Mouse (Mus musculus) limb, embryonic 14.5 days (tissue): ENCODE measurements around the gene Ccr1l1. TPM values are rescaled to one million over a fixed set of nuclear protein-coding genes. Genes with fewer than 3 reads are reported as not detected.
"Not testable (repeated sequence)": the region's sequence is repeated elsewhere in the genome, so short reads cannot be mapped to it uniquely, and the experiment has no call there.

Experiments used
- ATAC-seq: fragments of 200-750 bp; cut with Nextera tagmentation; 2 replicates; pipeline ENCODE4 v1.8.0; 2017; ENCODE audit warnings: low read depth, moderate number of reproducible peaks, moderate TSS enrichment; ENCODE audit not compliant: low FRiP score
- DNase-seq: peaks from one replicate; pipeline ENCODE4 v3.0.0-alpha.2; 2015; ENCODE audit warnings: low spot score
- H3K27ac ChIP-seq: fragments of 300-500 bp; sonication (generic); replicated peaks from 2 replicates; pipeline ENCODE4 v1.5.1; 2014; ENCODE audit warnings: low read depth, mild to moderate bottlenecking, low read length, moderate library complexity, mixed read lengths
- H3K27me3 ChIP-seq: fragments of 300-500 bp; sonication (generic); 2 replicates; pipeline ENCODE4 v1.6.1; 2014; ENCODE audit warnings: low read length, mixed read lengths; ENCODE audit not compliant: control insufficient read depth, insufficient read depth
- H3K36me3 ChIP-seq: fragments of 300-500 bp; sonication (generic); 2 replicates; pipeline ENCODE4 v1.6.1; 2014; ENCODE audit warnings: mild to moderate bottlenecking, low read length, moderate library complexity, mixed read lengths; ENCODE audit not compliant: control insufficient read depth, insufficient read depth
- H3K4me1 ChIP-seq: fragments of 300-500 bp; sonication (generic); 2 replicates; pipeline ENCODE4 v1.6.1; 2014; ENCODE audit warnings: antibody characterized with exemption, low read length, mixed read lengths; ENCODE audit not compliant: control insufficient read depth, insufficient read depth
- H3K4me2 ChIP-seq: fragments of 300-500 bp; sonication (generic); replicated peaks from 2 replicates; pipeline ENCODE4 v1.6.1; 2014; ENCODE audit warnings: low read depth, mild to moderate bottlenecking, low read length, moderate library complexity; ENCODE audit not compliant: severe bottlenecking
- H3K4me3 ChIP-seq: fragments of 300-500 bp; sonication (generic); replicated peaks from 2 replicates; pipeline ENCODE4 v1.5.1; 2014; ENCODE audit warnings: low read length
- H3K9ac ChIP-seq: fragments of 300-500 bp; sonication (generic); 2 replicates; pipeline ENCODE4 v1.6.1; 2014; ENCODE audit warnings: mild to moderate bottlenecking, low read depth, low read length, moderate library complexity; ENCODE audit not compliant: severe bottlenecking
- H3K9me3 ChIP-seq: fragments of 300-500 bp; sonication (generic); 2 replicates; pipeline ENCODE4 v1.6.1; 2016; ENCODE audit warnings: low read length; ENCODE audit not compliant: control insufficient read depth
- POLR2A ChIP-seq: fragments of 200-500 bp; IDR thresholded peaks from 2 replicates; pipeline ENCODE4 v1.8.0; 2012; ENCODE audit warnings: inconsistent platforms, mild to moderate bottlenecking, moderate library complexity, borderline replicate concordance; ENCODE audit not compliant: insufficient read depth, insufficient read length; ENCODE audit errors: extremely low read depth
- WGBS: fragments of 180-500 bp; shearing (Covaris S2); extraction: QIAGEN DNeasy Blood & Tissue Kit; methylation state at CpG from one replicate; pipeline ENCODE4 v1.1.7; 2014; 5-methylcytosine and 5-hydroxymethylcytosine counted together
- polyA plus RNA-seq, 2 experiments: library from polyadenylated mRNA; depleted of rRNA in 1 of 2; stranded (reverse) in 1 of 2; unstranded in 1 of 2; fragments of >200 nt; fragmentation: Nextera tagmentation in 1 of 2; extraction: Ambion mirVana in 1 of 2; gene quantifications; 2 replicates each; pipeline versions ENCODE4 v1.2.1 to v1.2.3; 2012 to 2014

Ccr1l1 gene
- polyA plus RNA-seq, 2 experiments: 0.10 TPM; not detected in 1

DNA sequence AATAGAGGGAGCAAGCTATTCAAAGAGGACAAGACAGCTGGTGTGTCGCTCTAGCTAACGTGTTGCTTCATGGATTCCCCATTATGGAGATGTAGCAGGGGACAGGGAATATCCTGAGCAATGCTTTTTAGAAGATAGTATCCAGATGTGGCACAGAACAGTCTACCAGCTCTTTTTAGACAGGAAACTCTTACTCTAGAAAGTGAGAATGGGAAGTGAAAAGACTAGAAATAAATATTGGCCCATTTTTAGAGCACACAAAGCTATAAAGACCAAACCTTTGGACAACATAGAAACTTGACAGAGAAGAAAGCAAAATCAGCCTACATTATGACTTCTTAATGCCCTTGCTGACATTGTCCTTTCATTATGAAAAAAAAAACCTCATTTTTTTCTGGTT is 2.6 kb downstream of the Ccr1l1 start:
- Histone ChIP-seq H3K36me3 (no peaks in the 10 kb centered on the region), H3K4me2 (no peak overlapping the region), H3K27ac (no peak overlapping the region), H3K9ac (no peak overlapping the region), H3K4me1 (no peaks in the 10 kb centered on the region), H3K9me3 (no peaks in the 10 kb centered on the region), H3K4me3 (no peak overlapping the region), H3K27me3 (no peaks in the 10 kb centered on the region)
- 74% methylated on average over 2 of the region's 2 CpGs for WGBS
- ATAC-seq: no peak
- DNase-seq: no peak
- no peak for TF ChIP-seq POLR2A

- H3K27ac ChIP-seq: no peak within 1 kb of the TSS
- no peak within 1 kb of the TSS for H3K4me2 ChIP-seq
- H3K27me3 ChIP-seq: no peaks in the 10 kb centered on the region
- H3K4me1 ChIP-seq: no peaks in the 10 kb centered on the region
- H3K4me3 ChIP-seq: no peak within 1 kb of the TSS
- 79% methylated on average over 1 of the region's 1 CpGs for WGBS
- no peaks in the 10 kb centered on the region for H3K9me3 ChIP-seq
- no peaks in the 10 kb centered on the region for H3K36me3 ChIP-seq
- ATAC-seq (no peak), DNase-seq (no peak)
- no peak for TF ChIP-seq POLR2A
- no peak within 1 kb of the TSS for H3K9ac ChIP-seq
Observed at GRCm38 (mm10) chr9:123968290-123968912, 9.8 kb downstream of the Ccr1l1 start, which contains the start of gene Ccr1. TSS of gene Ccr1 (minus strand) at chr9:123968692.

GRCm38 (mm10) chr9:123966858-123967495 is 11.2 kb downstream of the Ccr1l1 start:
- ATAC-seq, H3K36me3 ChIP-seq, H3K9ac ChIP-seq, H3K4me3 ChIP-seq, H3K27me3 ChIP-seq, H3K27ac ChIP-seq, DNase-seq, H3K9me3 ChIP-seq, H3K4me1 ChIP-seq, H3K4me2 ChIP-seq: not testable (repeated sequence)
- 84% methylated on average over 1 of the region's 4 CpGs for WGBS

- H3K4me3 ChIP-seq: no peak overlapping the region
- no peaks in the 10 kb centered on the region for H3K36me3 ChIP-seq
- no peak overlapping the region for H3K4me2 ChIP-seq
- WGBS: 77% methylated on average over 3 of the region's 3 CpGs
- no peak overlapping the region for H3K9ac ChIP-seq
- no peak for DNase-seq
- no peaks in the 10 kb centered on the region for H3K4me1 ChIP-seq
- ATAC-seq: no peak
- H3K27ac ChIP-seq: no peak overlapping the region
- H3K9me3 ChIP-seq: no peaks in the 10 kb centered on the region
- no peaks in the 10 kb centered on the region for H3K27me3 ChIP-seq
- no peak for TF ChIP-seq POLR2A
Observed at GRCm38 (mm10) chr9:123964776-123965175, 13.4 kb downstream of the Ccr1l1 start.

GRCm38 (mm10) chr9:123960161-123960560 is 18.0 kb downstream of the Ccr1l1 start:
- Histone ChIP-seq H3K4me2 (no peak overlapping the region), H3K27me3 (no peaks in the 10 kb centered on the region), H3K27ac (no peak overlapping the region), H3K9ac (no peak overlapping the region), H3K36me3 (no peaks in the 10 kb centered on the region), H3K9me3 (no peaks in the 10 kb centered on the region), H3K4me1 (no peaks in the 10 kb centered on the region), H3K4me3 (no peak overlapping the region)
- DNase-seq (no peak), ATAC-seq (no peak)
- WGBS: 69% methylated on average over 1 of the region's 1 CpGs
- TF ChIP-seq POLR2A: no peak
